Mouse (Mus musculus) activated CD4-positive, CD25-positive, alpha-beta regulatory T cell, adult 4 months (primary cell): ENCODE results near the gene Mreg. TPM values are rescaled to one million over a fixed set of nuclear protein-coding genes. Genes with fewer than 3 reads are reported as not detected.

ENCODE experiments used
- ATAC-seq: one replicate; pipeline ENCODE4 v1.8.0; 2017
- polyA plus RNA-seq, 2 experiments: library from polyadenylated mRNA; unstranded; fragments of 100-300 nt; shearing (Covaris generic); gene quantifications; one replicate each; pipeline ENCODE4 v1.2.1; 2017

Mreg gene
- polyA plus RNA-seq, 2 experiments from 2014 or later = 0.15 TPM; not detected in 1

DNA sequence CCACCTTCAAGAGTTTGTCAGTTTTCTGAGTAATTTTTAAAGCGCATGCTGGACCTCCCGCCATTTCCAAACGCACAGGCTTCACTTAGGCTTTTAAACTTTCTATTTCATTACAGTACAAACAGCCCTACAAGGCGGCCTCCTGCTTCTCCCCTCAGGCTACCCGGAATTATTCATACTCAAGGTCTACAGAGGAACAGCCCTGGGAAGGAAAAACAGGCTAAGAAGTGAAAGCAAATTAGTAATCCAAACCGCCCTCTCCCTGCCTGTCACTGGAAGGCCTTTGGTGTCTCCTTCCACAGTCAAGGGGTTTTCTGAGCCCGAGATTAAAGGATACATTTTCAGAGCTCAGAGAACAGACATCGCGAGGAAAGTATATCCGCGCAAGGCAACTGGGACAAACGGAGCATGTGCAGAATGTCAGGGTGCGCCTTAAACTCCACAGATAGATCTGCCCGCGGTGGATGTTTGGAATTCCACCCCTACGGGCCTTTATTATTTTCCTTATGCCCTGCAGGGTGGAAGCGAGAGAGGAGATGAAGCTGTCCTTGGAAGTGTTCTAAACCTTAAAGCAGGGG, 90.4 kb downstream of the Mreg start:
- ATAC-seq = no peak

DNA sequence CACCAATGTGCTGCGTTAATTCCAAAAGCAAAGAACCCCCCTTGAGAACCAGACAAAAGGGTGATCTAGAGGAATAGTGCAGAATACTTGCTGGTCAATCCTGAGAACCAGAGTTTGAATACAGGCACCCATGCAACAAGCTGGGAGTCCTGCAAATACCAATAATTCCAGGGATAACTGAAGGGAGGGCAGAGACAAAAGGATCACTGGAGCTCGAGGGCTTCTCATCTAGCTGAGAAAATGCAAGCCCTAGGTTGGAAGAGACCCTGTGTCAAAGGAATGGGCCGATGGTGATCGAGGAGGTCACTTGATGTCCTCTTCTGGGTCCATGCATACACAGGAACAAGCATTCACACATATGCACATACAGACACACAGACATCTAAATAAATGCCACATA, 92.1 kb downstream of the Mreg start:
- no peak for ATAC-seq

DNA sequence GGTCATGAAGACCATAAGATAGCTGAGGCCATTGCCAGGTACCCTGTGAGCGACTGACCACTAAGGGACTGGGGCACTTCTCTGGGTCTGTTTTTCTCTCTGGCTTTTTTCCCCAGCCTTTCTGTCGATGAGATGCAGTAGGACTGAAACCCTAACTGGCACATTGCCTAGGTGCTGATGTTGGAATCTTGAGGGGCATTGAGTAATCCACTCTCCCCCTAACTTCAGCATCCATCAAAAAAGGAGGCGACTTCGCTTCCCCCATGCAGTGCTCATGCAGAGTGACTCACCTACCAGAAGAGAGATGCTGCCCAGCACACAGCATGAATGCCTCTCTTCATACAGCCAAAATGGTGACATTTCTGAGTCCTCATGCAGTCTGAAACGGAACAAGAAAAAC, 97.9 kb downstream of the Mreg start:
- ATAC-seq = no peak

Other genes starting within 250 kb of the Mreg start
- 1 to 10 TPM; 3.8 to 4.8 TPM for gene Pecr, start 72.0 kb upstream of the Mreg start, polyA plus RNA-seq
- gene Tmem169, start 72.1 kb upstream of the Mreg start, polyA plus RNA-seq = under 1 TPM in 1 of 2 experiments, not detected in 1; 0.15 TPM
- gene Xrcc5, start 95.1 kb upstream of the Mreg start, polyA plus RNA-seq = 10 to 100 TPM; 28.3 to 31.8 TPM